Mouse (Mus musculus): ENCODE results near the gene Ankrd44. TPM values are rescaled to one million over a fixed set of nuclear protein-coding genes. Genes with fewer than 3 reads are reported as not detected.

Ankrd44 gene
- total RNA-seq, 2 experiments from 2014 or later: 19.9 to 23.5 TPM

DNA sequence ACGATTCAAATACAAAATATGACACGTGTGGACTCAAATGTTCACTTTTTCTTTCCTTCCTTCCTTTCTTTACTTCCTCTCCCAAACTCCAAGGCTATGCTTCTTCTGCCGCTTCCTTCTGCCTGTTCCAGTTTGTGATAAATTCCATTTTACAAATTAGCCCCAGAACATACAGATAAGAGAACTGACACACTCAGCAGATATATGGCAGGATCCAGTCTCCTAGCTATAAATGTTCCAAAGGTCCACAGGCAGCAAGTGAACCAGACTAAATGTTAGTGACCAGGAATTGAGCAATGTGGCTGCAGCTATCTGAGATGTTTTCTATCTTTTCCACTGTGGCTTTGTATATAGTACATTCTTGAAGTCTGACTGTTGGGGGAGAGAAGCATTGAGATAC, 168.9 kb downstream of the Ankrd44 start:
- DNase-seq (ENCODE audit: extremely low spot score in 1 of 2, low spot score in 2 of 2): no peak
- no peak for TF ChIP-seq CTCF (IDR thresholded peaks at IDR 0.05)
- intact Hi-C loops (cut with DNase I): loop anchor here (5.0 kb wide), 2 partner anchors 170 to 225 kb away; partner anchors contain the start of gene Ankrd44
- Histone ChIP-seq H3K4me3 (no peak overlapping the region), H3K27ac (no peak overlapping the region)

DNA sequence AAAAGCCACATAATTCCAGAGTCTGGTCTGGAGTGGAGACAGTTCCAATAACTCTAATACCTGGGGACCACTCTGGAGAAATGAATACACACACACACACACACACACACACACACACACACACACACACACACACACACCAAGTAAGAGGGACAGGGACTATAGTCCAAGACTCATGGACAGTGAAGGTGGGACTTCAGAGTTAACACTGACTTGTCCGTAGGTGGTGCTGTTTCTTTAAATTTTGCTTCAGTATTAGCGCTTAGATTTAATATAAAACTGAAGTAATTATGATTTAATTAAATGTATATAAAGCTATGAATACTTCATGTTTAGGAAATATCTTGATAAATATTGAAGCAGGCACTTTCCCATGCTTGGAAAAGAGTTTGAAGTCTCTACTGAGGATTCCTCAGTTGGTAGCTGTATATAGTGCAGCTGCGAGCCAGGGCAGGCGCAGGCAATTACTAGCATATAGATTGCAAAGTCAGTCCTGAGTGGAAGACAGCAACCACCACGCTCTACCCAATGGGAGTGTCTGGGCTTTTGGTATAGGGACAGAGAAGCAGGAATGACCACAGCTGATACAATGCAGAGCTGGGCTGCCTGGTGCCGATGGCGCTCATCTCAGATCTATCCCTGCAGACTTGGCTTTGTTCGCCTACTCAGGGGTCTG, 170.4 kb downstream of the Ankrd44 start:
- Histone ChIP-seq H3K4me3 (no peak overlapping the region), H3K27ac (no peak overlapping the region)
- peak; percentile 20 for TF ChIP-seq CTCF (IDR thresholded peaks at IDR 0.05)
- intact Hi-C loops (cut with DNase I): loop anchor here (5.0 kb wide), 2 partner anchors 171 to 226 kb away; partner anchors contain the start of gene Ankrd44
- no peak for DNase-seq (ENCODE audit: extremely low spot score in 1 of 2, low spot score in 2 of 2)

DNA sequence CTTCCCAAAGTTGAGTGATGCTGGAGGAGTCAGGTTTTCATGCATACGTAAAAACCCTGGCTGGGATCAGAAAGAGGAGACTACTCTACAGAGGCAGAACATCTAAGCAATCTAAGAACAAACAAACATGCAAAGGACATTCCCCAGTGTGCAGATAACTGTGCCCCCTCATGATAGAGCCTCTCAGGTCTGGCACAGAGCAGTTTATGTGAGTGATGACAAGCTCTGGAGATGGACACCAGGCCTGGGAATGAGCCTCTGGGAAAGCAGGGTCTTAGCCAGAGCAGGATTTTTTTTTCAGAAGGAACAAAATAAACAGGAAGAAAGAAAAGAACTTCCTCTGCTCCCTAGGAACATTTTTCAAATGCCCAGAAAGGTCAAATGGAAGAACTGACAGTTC, 176.2 kb downstream of the Ankrd44 start:
- intact Hi-C loops (cut with DNase I): no loop called here
- DNase-seq (ENCODE audit: extremely low spot score in 1 of 2, low spot score in 2 of 2): no peak
- TF ChIP-seq CTCF (IDR thresholded peaks at IDR 0.05): no peak
- Histone ChIP-seq H3K27ac (no peak overlapping the region), H3K4me3 (no peak overlapping the region)

DNA sequence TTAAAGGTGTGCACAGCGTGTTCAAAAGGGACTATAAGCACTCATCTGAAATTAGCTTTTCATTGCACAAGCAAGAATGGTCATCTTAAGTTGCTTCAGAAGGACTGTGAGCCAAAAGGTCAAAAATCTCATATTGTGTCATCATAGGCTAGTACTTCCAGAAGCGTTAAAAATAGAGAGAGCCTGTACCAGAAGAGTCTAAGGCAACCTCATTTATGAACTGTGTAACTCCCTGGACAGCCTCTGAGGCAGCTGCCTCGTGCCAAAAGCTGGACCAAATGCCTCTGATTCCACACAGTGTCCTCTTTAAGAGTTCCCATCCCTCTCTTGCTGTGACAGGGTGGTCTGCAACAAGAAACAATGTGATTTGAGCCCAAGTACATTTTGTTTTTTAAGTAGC, 176.7 kb downstream of the Ankrd44 start:
- DNase-seq (ENCODE audit: extremely low spot score in 1 of 2, low spot score in 2 of 2): no peak
- Histone ChIP-seq H3K4me3 (no peak overlapping the region), H3K27ac (no peak overlapping the region)
- TF ChIP-seq CTCF (IDR thresholded peaks at IDR 0.05): no peak
- intact Hi-C loops (cut with DNase I): no loop called here

DNA sequence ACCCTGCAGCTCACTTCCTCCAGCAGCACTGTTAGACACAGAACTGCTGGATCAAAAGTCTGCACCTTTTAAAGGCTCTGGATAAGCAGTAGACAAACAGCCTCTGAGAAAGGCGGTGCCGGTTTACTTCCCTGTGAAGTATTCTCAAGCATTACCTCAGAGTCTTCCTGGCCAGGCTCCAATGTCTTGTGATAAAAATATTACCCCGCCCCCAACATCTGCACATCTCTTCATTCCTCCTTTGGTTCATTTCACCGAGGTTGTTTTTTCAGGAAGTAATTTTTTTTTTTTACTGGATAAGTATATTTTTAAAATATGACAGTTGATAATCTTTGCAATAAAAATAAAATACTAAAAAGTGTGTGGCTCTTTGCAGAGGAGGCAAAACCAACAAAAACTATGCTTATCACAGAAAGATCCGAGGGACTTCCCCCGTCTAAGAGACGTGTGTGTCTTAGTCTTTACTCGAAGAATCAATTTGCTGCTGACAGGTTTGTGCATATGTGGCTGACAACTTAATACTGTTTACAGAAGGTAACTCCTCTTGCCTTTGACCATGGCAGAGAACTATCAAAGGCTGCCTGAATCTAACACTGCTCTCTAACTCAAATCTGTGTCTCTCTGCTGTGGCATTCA, 178.3 kb downstream of the Ankrd44 start:
- Histone ChIP-seq H3K27ac (no peak overlapping the region), H3K4me3 (no peak overlapping the region)
- no peak for DNase-seq (ENCODE audit: extremely low spot score in 1 of 2, low spot score in 2 of 2)
- intact Hi-C loops (cut with DNase I): no loop called here
- no peak for TF ChIP-seq CTCF (IDR thresholded peaks at IDR 0.05)

DNA sequence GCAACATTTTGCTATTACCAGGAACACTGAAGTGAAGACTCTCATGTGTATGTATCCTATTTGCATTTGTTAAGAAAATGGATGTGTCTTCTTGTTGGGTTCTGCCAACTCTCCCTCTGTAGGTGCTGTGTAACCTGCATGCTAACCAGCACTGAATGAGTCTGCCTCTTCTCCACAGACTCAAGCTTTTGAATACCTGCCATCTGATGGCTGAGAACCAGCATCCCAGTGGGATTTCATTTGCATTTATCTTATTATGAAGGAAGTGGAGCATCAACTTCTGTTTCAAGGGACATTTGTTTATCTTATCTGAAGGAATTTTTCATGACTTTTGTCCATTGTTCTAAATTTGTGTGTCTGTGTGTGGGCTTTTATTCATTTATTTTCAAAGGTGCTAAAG, 180.5 kb downstream of the Ankrd44 start:
- no peak for TF ChIP-seq CTCF (IDR thresholded peaks at IDR 0.05)
- DNase-seq (ENCODE audit: extremely low spot score in 1 of 2, low spot score in 2 of 2): no peak
- no peak overlapping the region for H3K27ac ChIP-seq
- intact Hi-C loops (cut with DNase I): no loop called here
- no peak overlapping the region for H3K4me3 ChIP-seq

DNA sequence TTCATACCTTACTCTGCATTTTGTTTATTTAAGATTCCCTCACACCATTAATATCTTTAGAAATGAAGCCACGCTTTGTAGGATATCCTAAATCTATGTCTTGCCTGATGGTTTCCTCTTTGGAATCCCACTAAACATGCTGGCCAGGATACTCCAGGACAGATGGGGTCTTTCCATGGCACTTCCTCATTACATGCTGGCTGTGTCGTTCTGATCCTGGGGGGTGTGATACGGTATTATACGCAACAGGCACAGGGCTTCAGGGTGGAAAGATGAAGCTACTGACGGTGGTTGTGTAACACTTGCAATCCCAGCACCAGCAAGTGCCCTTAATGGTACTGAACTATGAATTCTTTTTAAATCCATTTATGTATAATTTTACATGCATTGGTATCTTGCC, 182.0 kb downstream of the Ankrd44 start:
- intact Hi-C loops (cut with DNase I): no loop called here
- no peak for TF ChIP-seq CTCF (IDR thresholded peaks at IDR 0.05)
- Histone ChIP-seq H3K4me3 (no peak overlapping the region), H3K27ac (no peak overlapping the region)
- no peak for DNase-seq (ENCODE audit: extremely low spot score in 1 of 2, low spot score in 2 of 2)

DNA sequence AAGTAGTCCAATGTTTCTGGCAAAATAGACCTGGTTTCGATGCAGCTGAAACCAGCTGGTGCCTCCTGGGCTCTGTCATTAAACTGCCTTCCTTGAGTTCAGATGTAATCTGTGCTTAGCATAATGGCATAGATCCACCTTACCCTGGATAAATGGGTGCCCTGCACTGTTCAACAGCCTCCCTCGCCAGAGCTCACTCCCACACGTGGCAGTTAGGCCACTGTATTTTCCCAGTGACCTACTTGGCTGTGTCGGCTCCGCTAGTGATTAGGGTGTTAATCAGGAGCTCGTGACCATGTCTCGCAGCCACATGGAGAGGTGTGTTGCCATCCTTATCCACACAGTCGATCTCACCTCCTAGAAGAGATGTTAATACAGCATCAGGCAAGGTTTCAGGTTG, 183.1 kb downstream of the Ankrd44 start:
- Histone ChIP-seq H3K4me3 (no peak overlapping the region), H3K27ac (no peak overlapping the region)
- TF ChIP-seq CTCF (IDR thresholded peaks at IDR 0.05): no peak
- no peak for DNase-seq (ENCODE audit: extremely low spot score in 1 of 2, low spot score in 2 of 2)
- intact Hi-C loops (cut with DNase I): no loop called here

DNA sequence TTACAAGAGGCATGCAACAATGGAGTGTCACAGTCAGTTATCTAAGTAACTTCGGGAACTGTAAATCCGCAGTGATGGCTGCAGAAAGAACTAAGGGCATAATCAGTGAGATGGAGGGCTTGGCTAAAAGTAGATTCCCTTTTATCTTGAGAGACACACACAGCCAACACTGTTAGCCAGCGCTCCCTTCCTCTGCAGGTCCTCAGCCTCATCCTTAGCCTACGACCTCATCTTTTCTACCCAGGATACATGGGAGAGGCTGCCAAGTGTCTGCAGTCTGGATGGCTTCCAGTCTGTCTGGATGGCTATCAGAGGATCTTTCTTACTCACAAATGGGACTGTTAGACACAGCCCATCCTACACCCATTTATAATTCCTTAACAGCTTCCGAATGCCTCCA, 185.3 kb downstream of the Ankrd44 start:
- Histone ChIP-seq H3K27ac (no peak overlapping the region), H3K4me3 (no peak overlapping the region)
- no peak for DNase-seq (ENCODE audit: extremely low spot score in 1 of 2, low spot score in 2 of 2)
- TF ChIP-seq CTCF (IDR thresholded peaks at IDR 0.05): no peak
- intact Hi-C loops (cut with DNase I): no loop called here

DNA sequence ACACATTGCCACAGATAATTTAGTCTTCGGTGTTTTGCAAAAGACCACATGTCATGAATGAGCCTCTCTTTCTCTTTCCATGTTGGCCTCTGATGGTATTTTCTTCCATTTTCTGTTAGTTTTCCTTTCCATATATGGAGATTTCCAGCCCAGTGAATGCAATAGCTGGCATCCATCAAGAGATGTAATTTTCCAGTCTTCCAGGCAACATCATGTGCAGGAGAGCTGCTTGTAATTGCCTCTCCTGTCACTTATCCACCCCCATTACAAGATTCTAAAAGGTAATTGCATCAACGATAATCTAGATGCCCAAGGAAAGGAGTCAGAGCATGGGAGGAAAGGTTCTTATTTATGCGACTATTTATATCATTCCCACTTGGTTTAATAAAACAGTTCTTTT, 188.7 kb downstream of the Ankrd44 start:
- DNase-seq (ENCODE audit: extremely low spot score in 1 of 2, low spot score in 2 of 2): no peak
- intact Hi-C loops (cut with DNase I): no loop called here
- Histone ChIP-seq H3K27ac (no peak overlapping the region), H3K4me3 (no peak overlapping the region)
- TF ChIP-seq CTCF (IDR thresholded peaks at IDR 0.05): no peak

DNA sequence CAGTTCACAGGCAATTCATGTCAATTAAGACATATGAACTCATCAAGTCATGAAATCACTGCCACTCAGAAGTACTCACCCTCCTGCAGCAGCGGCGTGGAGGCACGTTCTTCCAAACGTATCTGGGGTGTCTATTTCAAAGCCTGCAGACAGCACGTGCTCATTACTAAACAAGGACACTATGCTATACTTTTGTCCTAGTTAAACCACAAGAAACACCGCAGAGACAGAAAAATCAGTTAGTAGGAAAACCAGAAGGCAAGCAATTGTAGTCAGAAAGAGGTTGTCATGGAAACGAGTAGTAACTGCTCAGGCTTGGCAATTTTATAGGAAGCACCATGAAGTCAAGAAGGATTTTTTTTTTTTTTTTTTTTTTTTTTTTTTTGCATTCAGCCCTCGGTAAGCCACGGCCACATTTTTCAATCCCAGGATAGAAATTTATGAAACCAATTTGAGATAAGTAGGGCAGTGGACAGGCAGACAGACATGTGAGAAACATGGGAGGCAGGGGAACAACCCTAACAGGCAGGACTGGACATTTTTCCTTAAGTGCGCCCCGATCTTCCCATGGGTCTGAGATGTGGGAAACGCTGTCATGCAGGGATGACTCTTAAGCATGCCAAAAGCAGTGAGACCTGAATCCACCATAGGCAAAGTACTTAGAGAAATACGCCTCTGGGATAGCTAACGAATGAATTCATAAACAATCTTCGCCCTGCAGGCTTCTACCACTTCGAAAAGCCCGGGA, 191.1 kb downstream of the Ankrd44 start:
- no peak for DNase-seq (ENCODE audit: extremely low spot score in 1 of 2, low spot score in 2 of 2)
- intact Hi-C loops (cut with DNase I): no loop called here
- no peak for TF ChIP-seq CTCF (IDR thresholded peaks at IDR 0.05)
- no peak overlapping the region for H3K4me3 ChIP-seq
- H3K27ac ChIP-seq: no peak overlapping the region

DNA sequence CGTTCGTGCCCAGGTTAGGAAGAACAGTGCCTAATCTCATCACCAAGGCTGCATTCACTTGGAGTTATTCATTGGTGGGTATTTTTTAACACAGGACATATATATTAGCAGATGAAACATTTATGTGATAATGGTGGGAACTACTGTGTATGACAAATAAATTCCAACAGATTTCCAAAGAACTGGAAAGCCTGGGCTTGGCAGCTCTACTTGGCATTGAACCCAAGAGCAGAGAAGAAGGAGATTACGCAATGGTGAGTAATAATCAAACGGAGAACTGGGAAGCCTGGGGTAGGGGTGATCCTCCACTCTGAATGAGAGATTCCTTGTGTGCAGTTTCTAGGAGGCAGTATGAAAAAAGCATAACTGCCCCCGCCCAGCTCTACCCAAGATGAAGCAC, 196.9 kb downstream of the Ankrd44 start:
- TF ChIP-seq CTCF (IDR thresholded peaks at IDR 0.05): no peak
- intact Hi-C loops (cut with DNase I): no loop called here
- no peak for DNase-seq (ENCODE audit: extremely low spot score in 1 of 2, low spot score in 2 of 2)
- Histone ChIP-seq H3K27ac (no peak overlapping the region), H3K4me3 (no peak overlapping the region)
